Mouse (Mus musculus): Measurements from ENCODE around the gene Gprin3. TPM values are rescaled to one million over a fixed set of nuclear protein-coding genes. Genes with fewer than 3 reads are reported as not detected.

The Gprin3 gene
- 10 to 100 TPM; 11.6 to 12.2 TPM for polyA plus RNA-seq (2017; shearing (Covaris generic))

DNA sequence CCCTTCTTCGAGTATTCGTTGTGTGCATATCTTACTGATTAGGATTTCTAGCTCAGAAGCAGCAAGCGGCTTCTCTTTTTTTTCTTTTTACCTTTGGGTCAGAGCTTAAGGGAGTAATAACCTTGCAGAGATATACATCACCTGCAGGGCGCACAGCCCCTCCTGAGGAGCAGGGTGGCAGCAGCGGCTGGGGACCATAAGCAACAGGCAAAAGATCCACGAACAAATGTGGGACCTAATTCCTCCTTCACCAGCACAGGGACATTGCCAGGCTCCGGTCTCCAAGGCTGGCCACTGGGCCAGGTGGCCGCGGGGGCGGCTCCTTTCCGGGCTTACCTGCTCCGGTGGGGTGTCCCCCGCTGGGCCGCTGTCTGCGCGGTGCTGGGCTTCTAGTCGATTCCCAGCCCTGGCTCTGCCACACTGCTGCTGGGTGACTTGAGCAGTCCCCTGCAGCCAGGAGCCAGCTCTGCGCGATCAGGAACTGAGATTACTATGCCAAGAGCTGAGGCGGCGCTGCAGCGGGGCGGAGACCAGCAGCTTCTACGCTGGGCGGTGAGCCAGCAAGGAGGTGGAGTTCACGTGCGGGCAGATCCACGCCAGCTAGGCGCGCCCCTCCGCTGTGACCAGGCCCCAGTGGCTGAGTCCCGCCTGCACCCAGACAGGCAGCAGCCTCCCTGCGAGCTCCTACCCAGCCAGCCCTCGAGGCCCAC, at the start of gene Gprin3:
TSS of gene Gprin3 (minus strand) at position 471 of the 710 bp plus-strand sequence.

Other genes starting within 250 kb of the Gprin3 start
- 10 to 100 TPM; 30.8 to 47.5 TPM for gene Tigd2, start 217.4 kb downstream of the Gprin3 start, polyA plus RNA-seq (2017; shearing (Covaris generic))

Data from activated CD4-positive, CD25-positive, alpha-beta regulatory T cell (primary cell).